ENCODE assay signal across 16 mouse cellular contexts in the genomic region with DNA sequence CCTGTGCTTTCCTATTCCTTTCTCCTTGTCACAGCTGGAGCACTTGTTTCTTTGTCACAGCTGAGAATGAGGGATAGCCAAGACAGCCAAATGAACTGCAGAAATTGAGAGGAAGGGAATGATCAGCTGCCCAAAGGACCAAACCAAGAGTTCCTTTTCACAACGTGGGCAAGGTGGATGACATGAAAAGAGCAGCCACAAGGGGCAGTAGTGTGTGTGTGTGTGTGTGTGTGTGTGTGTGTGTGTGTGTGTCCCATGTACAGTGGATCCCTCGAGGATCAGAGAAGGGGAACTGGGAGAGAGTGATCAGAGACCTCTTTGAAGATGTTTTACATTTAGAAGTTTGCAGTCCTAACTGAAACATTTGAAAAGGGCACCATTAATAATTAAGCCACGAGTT. TPM values are rescaled to one million over a fixed set of nuclear protein-coding genes. Genes with fewer than 3 reads are reported as not detected.
A peak's percentile ranks its signal among the peaks of the same experiment; 100 is the strongest.
DNase-seq lines count a peak whose midpoint lies in the region; ATAC-seq and TF ChIP-seq lines count a peak whose summit lies in the region.
"Had no signal": no experiment of that assay in that cellular context is flagged by ENCODE, and none has a peak within 500 bp of the region (broad histone marks: within the 10 kb centered on the region; RNA-seq: fewer than 3 reads in every experiment).

No protein-coding gene starts in this region.

- peak; percentile 37 for TF ChIP-seq CTCF in liver, postnatal 0 days (IDR thresholded peaks at IDR 0.05; ENCODE audit: low read depth)

- H3K4me3 ChIP-seq in hindbrain, embryonic 11.5 days (ENCODE audit: low read depth, low read length), result no peak overlapping the region
- H3K4me3 ChIP-seq in hindbrain, embryonic 14.5 days (replicated peaks; ENCODE audit: low read length), result no peak overlapping the region
- H3K4me3 ChIP-seq in liver, postnatal 0 days (ENCODE audit: low read depth, low read length), result no peak overlapping the region
- no peak overlapping the region for H3K4me3 ChIP-seq in liver, embryonic 12.5 days
- H3K4me3 ChIP-seq in kidney, embryonic 16.5 days (ENCODE audit: low read length), result no peak overlapping the region
- H3K4me3 ChIP-seq in forebrain, embryonic 10.5 days, result no peak overlapping the region
- no peak overlapping the region for H3K4me3 ChIP-seq in forebrain, embryonic 14.5 days (ENCODE audit: low read depth, low read length)
- H3K4me3 ChIP-seq: heart, embryonic 12.5 days; limb, embryonic 15.5 days had no signal

- no peaks in the 10 kb centered on the region for H3K27me3 ChIP-seq in hindbrain, embryonic 11.5 days (ENCODE audit: control insufficient read depth, insufficient read depth, low read length)
- H3K27me3 ChIP-seq in hindbrain, embryonic 14.5 days (ENCODE audit: control insufficient read depth, insufficient read depth, low read length), result no peaks in the 10 kb centered on the region
- H3K27me3 ChIP-seq in liver, postnatal 0 days (ENCODE audit: insufficient read depth, low read length), result no peaks in the 10 kb centered on the region
- H3K27me3 ChIP-seq in liver, embryonic 12.5 days (replicated peaks), result no peaks in the 10 kb centered on the region
- no peaks in the 10 kb centered on the region for H3K27me3 ChIP-seq in kidney, embryonic 16.5 days (ENCODE audit: insufficient read depth, low read length)
- H3K27me3 ChIP-seq in forebrain, embryonic 10.5 days (ENCODE audit: poor library complexity, severe bottlenecking), result no peaks in the 10 kb centered on the region
- H3K27me3 ChIP-seq in forebrain, embryonic 14.5 days (replicated peaks; ENCODE audit: control insufficient read depth, insufficient read depth, low read length), result no peaks in the 10 kb centered on the region
- H3K27me3 ChIP-seq: heart, embryonic 12.5 days; limb, embryonic 15.5 days had no signal

- ATAC-seq in hindbrain, embryonic 11.5 days (ENCODE audit: low FRiP score), result no peak
- ATAC-seq in hindbrain, embryonic 14.5 days (ENCODE audit: low FRiP score), result no peak
- no peak for ATAC-seq in liver, postnatal 0 days
- no peak for ATAC-seq in liver, embryonic 12.5 days
- ATAC-seq in kidney, embryonic 16.5 days (ENCODE audit: low FRiP score, low TSS enrichment), result 0 out of 2 replicates have a peak, but pooled peaks have one; percentile 46
- ATAC-seq in forebrain, embryonic 14.5 days, result no peak
- ATAC-seq: inflammation-experienced regulatory T-cells, adult 6 months had no signal

- WGBS in hindbrain, embryonic 11.5 days, result 42% methylated on average over 3 of the region's 3 CpGs
- WGBS in hindbrain, embryonic 14.5 days, result 44% methylated on average over 3 of the region's 3 CpGs
- 31% methylated on average over 3 of the region's 3 CpGs for WGBS in liver, postnatal 0 days (ENCODE audit: insufficient replicate concordance)
- 26% methylated on average over 3 of the region's 3 CpGs for WGBS in liver, embryonic 12.5 days (ENCODE audit: insufficient replicate concordance)
- 37% methylated on average over 3 of the region's 3 CpGs for WGBS in kidney, embryonic 16.5 days
- WGBS in forebrain, embryonic 10.5 days, result 62% methylated on average over 3 of the region's 3 CpGs
- 43% methylated on average over 3 of the region's 3 CpGs for WGBS in forebrain, embryonic 14.5 days

- TF ChIP-seq EP300 in liver, postnatal 0 days (IDR thresholded peaks at IDR 0.05; ENCODE audit: low read depth), result no peak

- H3K27ac ChIP-seq in hindbrain, embryonic 11.5 days (ENCODE audit: low read depth, low read length), result no peak overlapping the region
- no peak overlapping the region for H3K27ac ChIP-seq in hindbrain, embryonic 14.5 days
- H3K27ac ChIP-seq in liver, postnatal 0 days (ENCODE audit: low read depth), result no peak overlapping the region
- H3K27ac ChIP-seq in liver, embryonic 12.5 days, result no peak overlapping the region
- 0 out of 2 replicates have a peak overlapping the region, but pooled peaks have one; percentile 18 for H3K27ac ChIP-seq in kidney, embryonic 16.5 days (ENCODE audit: low read length)
- no peak overlapping the region for H3K27ac ChIP-seq in forebrain, embryonic 10.5 days
- H3K27ac ChIP-seq in forebrain, embryonic 14.5 days (ENCODE audit: low read depth, low read length), result no peak overlapping the region
- H3K27ac ChIP-seq: limb, embryonic 15.5 days had no signal

- H3K4me1 ChIP-seq in hindbrain, embryonic 11.5 days (replicated peaks; ENCODE audit: control insufficient read depth, insufficient read depth, low read length), result no peaks in the 10 kb centered on the region
- H3K4me1 ChIP-seq in hindbrain, embryonic 14.5 days (replicated peaks; ENCODE audit: control insufficient read depth, insufficient read depth, low read length), result no peaks in the 10 kb centered on the region
- no peaks in the 10 kb centered on the region for H3K4me1 ChIP-seq in liver, postnatal 0 days (ENCODE audit: insufficient read depth)
- no peaks in the 10 kb centered on the region for H3K4me1 ChIP-seq in liver, embryonic 12.5 days
- no peaks in the 10 kb centered on the region for H3K4me1 ChIP-seq in kidney, embryonic 16.5 days (ENCODE audit: insufficient read depth, low read length)
- H3K4me1 ChIP-seq in forebrain, embryonic 10.5 days, result peaks cover 9% of the 10 kb centered on the region
- H3K4me1 ChIP-seq in forebrain, embryonic 14.5 days (ENCODE audit: control insufficient read depth, insufficient read depth, low read length), result no peaks in the 10 kb centered on the region
- H3K4me1 ChIP-seq: heart, embryonic 12.5 days; limb, embryonic 15.5 days had no signal

- no peaks in the 10 kb centered on the region for H3K9me3 ChIP-seq in hindbrain, embryonic 11.5 days (ENCODE audit: control insufficient read depth, low read length)
- H3K9me3 ChIP-seq in hindbrain, embryonic 14.5 days (ENCODE audit: control insufficient read depth, low read length), result no peaks in the 10 kb centered on the region
- H3K9me3 ChIP-seq in liver, postnatal 0 days (ENCODE audit: low read length), result no peaks in the 10 kb centered on the region
- no peaks in the 10 kb centered on the region for H3K9me3 ChIP-seq in liver, embryonic 12.5 days (replicated peaks)
- no peaks in the 10 kb centered on the region for H3K9me3 ChIP-seq in kidney, embryonic 16.5 days (ENCODE audit: low read length)
- H3K9me3 ChIP-seq in forebrain, embryonic 10.5 days, result no peaks in the 10 kb centered on the region
- H3K9me3 ChIP-seq in forebrain, embryonic 14.5 days (replicated peaks; ENCODE audit: control insufficient read depth, low read length), result no peaks in the 10 kb centered on the region
- H3K9me3 ChIP-seq: heart, embryonic 12.5 days; limb, embryonic 15.5 days had no signal

- DNase-seq in hindbrain, embryonic 11.5 days (ENCODE audit: low spot score), result peak; percentile 25
- no peak for DNase-seq in hindbrain, embryonic 14.5 days (ENCODE audit: low spot score)
- no peak for DNase-seq in liver, postnatal 0 days
- peak; percentile 14 for DNase-seq in ES-CJ7 (ENCODE audit: low read depth, low spot score)
- DNase-seq in forebrain, embryonic 10.5 days (ENCODE audit: extremely low spot score, low spot score), result no peak
- DNase-seq in forebrain, embryonic 14.5 days (ENCODE audit: low spot score), result no peak
- DNase-seq: cerebellum, postnatal 25 days; gastrocnemius, postnatal 36 days; heart, postnatal 36 days; lung, postnatal 36 days had no signal

- H3K36me3 ChIP-seq in hindbrain, embryonic 11.5 days (ENCODE audit: control insufficient read depth, insufficient read depth, low read length), result no peaks in the 10 kb centered on the region
- H3K36me3 ChIP-seq in hindbrain, embryonic 14.5 days (replicated peaks; ENCODE audit: control insufficient read depth, insufficient read depth), result no peaks in the 10 kb centered on the region
- H3K36me3 ChIP-seq in liver, postnatal 0 days (replicated peaks; ENCODE audit: insufficient read depth, low read length), result no peaks in the 10 kb centered on the region
- H3K36me3 ChIP-seq in liver, embryonic 12.5 days, result no peaks in the 10 kb centered on the region
- H3K36me3 ChIP-seq in kidney, embryonic 16.5 days (ENCODE audit: insufficient read depth, low read length), result no peaks in the 10 kb centered on the region
- H3K36me3 ChIP-seq in forebrain, embryonic 10.5 days (replicated peaks), result no peaks in the 10 kb centered on the region
- no peaks in the 10 kb centered on the region for H3K36me3 ChIP-seq in forebrain, embryonic 14.5 days (ENCODE audit: control insufficient read depth, insufficient read depth, low read length)
- H3K36me3 ChIP-seq: heart, embryonic 12.5 days; limb, embryonic 15.5 days had no signal

- H3K9ac ChIP-seq in hindbrain, embryonic 11.5 days (ENCODE audit: low read depth, low read length), result no peak overlapping the region
- H3K9ac ChIP-seq in hindbrain, embryonic 14.5 days, result no peak overlapping the region
- no peak overlapping the region for H3K9ac ChIP-seq in liver, postnatal 0 days (replicated peaks)
- H3K9ac ChIP-seq in liver, embryonic 12.5 days, result no peak overlapping the region
- H3K9ac ChIP-seq in kidney, embryonic 16.5 days (replicated peaks; ENCODE audit: low read length), result no peak overlapping the region
- H3K9ac ChIP-seq in forebrain, embryonic 14.5 days (ENCODE audit: low read length), result no peak overlapping the region
- H3K9ac ChIP-seq: heart, embryonic 12.5 days; limb, embryonic 15.5 days had no signal

- H3K4me2 ChIP-seq in hindbrain, embryonic 11.5 days (replicated peaks; ENCODE audit: low read depth, low read length), result no peak overlapping the region
- H3K4me2 ChIP-seq in hindbrain, embryonic 14.5 days (replicated peaks), result no peak overlapping the region
- H3K4me2 ChIP-seq in liver, postnatal 0 days (ENCODE audit: low read depth, low read length), result no peak overlapping the region
- no peak overlapping the region for H3K4me2 ChIP-seq in liver, embryonic 12.5 days
- H3K4me2 ChIP-seq in kidney, embryonic 16.5 days (replicated peaks; ENCODE audit: low read depth, low read length), result no peak overlapping the region
- H3K4me2 ChIP-seq in forebrain, embryonic 14.5 days (ENCODE audit: low read length), result no peak overlapping the region
- H3K4me2 ChIP-seq: heart, embryonic 12.5 days; limb, embryonic 15.5 days; midbrain, embryonic 11.5 days had no signal

RNA-seq across cellular contexts. Expression of a gene that starts 35.8 kb away (rescaled TPM):
- polyA plus RNA-seq in hindbrain, embryonic 11.5 days (2014; fragmentation: Nextera tagmentation; extraction: Ambion mirVana), result 10.6 and 13.0 TPM in 2 replicates
- polyA plus RNA-seq in hindbrain, embryonic 14.5 days (2014; fragmentation: Nextera tagmentation; extraction: Ambion mirVana), result 69.4 and 77.5 TPM in 2 replicates
- polyA plus RNA-seq in liver, postnatal 0 days (2015; fragmentation: Nextera tagmentation; extraction: Ambion mirVana), result 0.04 TPM in 1 of 2 replicates, not detected in the other
- polyA plus RNA-seq in liver, embryonic 12.5 days (2016; fragmentation: Nextera tagmentation; extraction: Ambion mirVana), result 0.02 TPM in 1 of 2 replicates, not detected in the other
- 2.2 and 3.5 TPM in 2 replicates for polyA plus RNA-seq in kidney, embryonic 16.5 days (2015; fragmentation: Nextera tagmentation; extraction: Ambion mirVana)
- polyA plus RNA-seq in forebrain, embryonic 10.5 days (2016; fragmentation: Nextera tagmentation; extraction: Ambion mirVana), result 2.8 and 3.1 TPM in 2 replicates
- 36.0 and 48.3 TPM in 2 replicates for polyA plus RNA-seq in forebrain, embryonic 14.5 days (2014; fragmentation: Nextera tagmentation; extraction: Ambion mirVana)

Comparison
In these comparisons a context has a peak if more than half of its experiments do, and no peak if none do; other contexts are left out.
1. DNase-seq: peak in hindbrain, embryonic 11.5 days (single experiment) and ES-CJ7 (single experiment); none in hindbrain, embryonic 14.5 days (single experiment), liver, postnatal 0 days (single experiment), forebrain, embryonic 10.5 days (single experiment) and forebrain, embryonic 14.5 days (single experiment).